Mouse (Mus musculus): ENCODE data around the gene Nr4a3. TPM values are rescaled to one million over a fixed set of nuclear protein-coding genes. Genes with fewer than 3 reads are reported as not detected.

The Nr4a3 gene
- total and polyA plus RNA-seq, 3 experiments: 1.7 to 6.7 (median 5.3) TPM

DNA sequence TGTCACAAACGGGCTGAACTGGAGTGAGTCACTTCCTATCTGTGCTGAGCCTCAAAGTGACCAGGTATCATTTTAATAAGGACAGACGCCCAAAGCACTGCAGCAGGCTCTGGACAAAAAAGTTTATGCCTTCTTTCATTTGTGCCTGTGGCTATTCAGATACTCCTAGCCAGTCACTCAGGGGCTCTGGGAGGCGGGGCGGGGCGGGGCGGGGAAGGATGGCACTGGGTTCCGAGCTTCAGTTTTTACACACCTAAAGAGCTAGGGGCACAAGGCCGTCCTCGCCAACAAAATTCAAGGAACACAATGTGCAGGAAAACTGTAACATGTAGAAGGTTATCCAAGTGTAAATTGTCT is 79.4 kb downstream of the Nr4a3 start:
- peak overlapping the region; percentile 99 for H3K4me3 ChIP-seq
- WGBS: 5% methylated on average over 9 of the region's 9 CpGs
- H3K27me3 ChIP-seq (ENCODE audit: control insufficient read depth, insufficient read depth, low read length): no peaks in the 10 kb centered on the region
- H3K4me1 ChIP-seq (ENCODE audit: control insufficient read depth, insufficient read depth, low read length): peaks cover 2% of the 10 kb centered on the region
- H3K79me2 ChIP-seq (replicated peaks; ENCODE audit: control insufficient read depth, insufficient read depth, low read length): 0 out of 2 replicates have a peak, but pooled peaks cover 1% of the 10 kb centered on the region
- no peak for TF ChIP-seq EP300 (IDR thresholded peaks at IDR 0.05; ENCODE audit: insufficient read depth, low read depth, low read length)
- TF ChIP-seq CTCF (IDR thresholded peaks at IDR 0.05): no peak
- no peak overlapping the region for H3K9ac ChIP-seq (ENCODE audit: low read depth, low read length)
- intact Hi-C loops (cut with DNase I): loop anchor here (2.0 to 10.0 kb wide), 2 partner anchors 80 to 610 kb away; partner anchors contain the start of gene Nr4a3
- H3K27ac ChIP-seq: peak overlapping the region; percentile 93
- DNase-seq: no peak
- H3K36me3 ChIP-seq (ENCODE audit: control insufficient read depth, insufficient read depth, low read length): peaks cover 4% of the 10 kb centered on the region; the same call in 1 of the 2 replicates

DNA sequence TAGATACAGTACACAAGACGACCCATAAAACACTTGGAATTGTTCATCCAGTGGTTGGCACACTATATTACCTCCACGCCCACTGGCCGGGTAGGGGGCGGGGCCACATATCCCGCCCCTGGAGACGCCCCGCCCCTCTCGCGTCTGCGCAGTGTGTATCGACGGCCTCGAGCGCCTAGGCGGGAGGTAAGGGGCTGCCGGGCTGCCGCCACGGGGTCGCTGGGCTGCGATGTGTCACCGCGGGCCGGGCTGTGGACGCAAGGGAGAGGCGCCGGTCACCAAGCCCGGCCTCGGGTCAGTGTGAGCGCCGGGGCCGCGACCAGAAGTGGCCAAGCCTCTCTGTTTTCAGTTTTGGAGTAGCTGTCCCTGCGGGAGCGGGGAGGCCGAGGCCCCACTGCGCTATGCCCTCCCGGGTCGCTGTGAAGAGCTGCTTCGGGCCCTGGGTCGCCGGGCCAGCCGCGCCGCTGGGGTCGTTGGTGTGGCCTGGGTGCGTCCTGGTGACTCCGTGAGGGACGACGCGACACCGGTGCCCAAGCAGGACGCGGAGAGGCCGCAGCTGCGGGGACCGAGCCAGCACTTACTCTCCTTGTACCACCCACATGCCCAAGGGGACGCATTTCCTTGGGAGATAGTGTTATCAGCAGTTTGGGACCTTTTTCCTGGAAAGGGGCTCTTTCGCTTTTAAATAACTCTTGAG is 80.0 kb downstream of the Nr4a3 start, which contains the start of gene Stx17:
TSS of gene Stx17 (plus strand) at position 143 of the 697 bp plus-strand sequence.
- H3K4me3 ChIP-seq: peak within 1 kb of the TSS; percentile 99
- no peak for TF ChIP-seq EP300 (IDR thresholded peaks at IDR 0.05; ENCODE audit: insufficient read depth, low read depth, low read length)
- TF ChIP-seq POLR2A (IDR thresholded peaks at IDR 0.05; ENCODE audit: insufficient read depth, low read depth, low read length): peak; percentile 64
- intact Hi-C loops (cut with DNase I): loop anchor here (2.0 to 10.0 kb wide), 3 partner anchors 80 to 610 kb away; partner anchors contain the start of gene Nr4a3
- peaks cover 4% of the 10 kb centered on the region; the same call in 1 of the 2 replicates for H3K36me3 ChIP-seq (ENCODE audit: control insufficient read depth, insufficient read depth, low read length)
- H3K79me2 ChIP-seq (replicated peaks; ENCODE audit: control insufficient read depth, insufficient read depth, low read length): 0 out of 2 replicates have a peak, but pooled peaks cover 1% of the 10 kb centered on the region
- peak; percentile 90 for DNase-seq
- no peaks in the 10 kb centered on the region for H3K27me3 ChIP-seq (ENCODE audit: control insufficient read depth, insufficient read depth, low read length)
- H3K4me1 ChIP-seq (ENCODE audit: control insufficient read depth, insufficient read depth, low read length): peaks cover 2% of the 10 kb centered on the region
- H3K27ac ChIP-seq: peak within 1 kb of the TSS; percentile 93
- under 1% methylated on average over 58 of the region's 58 CpGs for WGBS
- peak within 1 kb of the TSS; percentile 100 for H3K9ac ChIP-seq (ENCODE audit: low read depth, low read length)

DNA sequence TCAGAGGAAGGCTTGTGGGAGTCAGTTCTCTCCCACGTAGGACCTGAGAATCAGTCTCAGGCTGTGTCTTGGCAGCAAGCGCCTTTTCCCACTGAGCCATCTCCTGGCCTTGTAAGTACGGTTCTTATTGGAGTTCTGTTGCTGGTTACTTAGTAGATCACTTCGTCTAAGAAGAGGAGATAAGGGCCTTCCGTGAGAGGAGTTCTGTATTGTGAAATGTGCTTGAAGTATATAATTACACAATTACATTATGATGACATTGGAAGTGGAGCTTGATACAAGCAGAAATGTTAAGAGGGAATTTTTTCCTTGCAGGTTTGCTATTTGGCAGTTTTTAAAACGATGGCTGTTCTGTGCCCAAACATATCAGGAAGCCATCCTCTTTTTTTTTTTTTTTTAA is 85.4 kb downstream of the Nr4a3 start:
- no peak overlapping the region for H3K9ac ChIP-seq (ENCODE audit: low read depth, low read length)
- no peak for DNase-seq
- H3K36me3 ChIP-seq (ENCODE audit: control insufficient read depth, insufficient read depth, low read length): peaks cover 4% of the 10 kb centered on the region; the same call in 1 of the 2 replicates
- H3K27me3 ChIP-seq (ENCODE audit: control insufficient read depth, insufficient read depth, low read length): no peaks in the 10 kb centered on the region
- WGBS: 70% methylated on average over 6 of the region's 6 CpGs
- no peaks in the 10 kb centered on the region for H3K79me2 ChIP-seq (replicated peaks; ENCODE audit: control insufficient read depth, insufficient read depth, low read length)
- no peak overlapping the region for H3K27ac ChIP-seq
- intact Hi-C loops (cut with DNase I): no loop called here
- TF ChIP-seq POLR2A (IDR thresholded peaks at IDR 0.05; ENCODE audit: insufficient read depth, low read depth, low read length) (no peak), CTCF (IDR thresholded peaks at IDR 0.05) (no peak), EP300 (IDR thresholded peaks at IDR 0.05; ENCODE audit: insufficient read depth, low read depth, low read length) (no peak)
- no peak overlapping the region for H3K4me3 ChIP-seq
- H3K4me1 ChIP-seq (ENCODE audit: control insufficient read depth, insufficient read depth, low read length): peaks cover 2% of the 10 kb centered on the region

DNA sequence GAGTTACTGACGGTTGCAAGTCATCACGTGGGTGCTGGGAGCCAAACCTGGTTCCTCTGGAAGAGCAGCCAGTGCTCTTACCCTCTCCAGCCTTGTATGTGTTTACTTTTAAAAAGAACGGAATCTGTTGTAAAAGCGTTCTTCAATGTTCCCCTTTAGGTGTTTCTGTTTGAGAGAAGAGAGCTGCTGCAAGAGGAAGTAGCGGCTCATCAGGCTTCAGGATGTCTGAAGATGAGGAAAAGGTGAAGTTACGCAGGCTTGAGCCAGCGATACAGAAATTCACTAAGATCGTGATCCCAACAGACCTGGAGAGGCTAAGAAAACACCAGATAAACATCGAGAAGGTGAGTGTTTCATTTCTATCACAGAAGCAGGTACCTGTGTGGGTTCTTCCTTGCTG is 86.7 kb downstream of the Nr4a3 start:
- Histone ChIP-seq H3K79me2 (replicated peaks; ENCODE audit: control insufficient read depth, insufficient read depth, low read length) (no peaks in the 10 kb centered on the region), H3K9ac (ENCODE audit: low read depth, low read length) (no peak overlapping the region), H3K27me3 (ENCODE audit: control insufficient read depth, insufficient read depth, low read length) (no peaks in the 10 kb centered on the region), H3K4me1 (ENCODE audit: control insufficient read depth, insufficient read depth, low read length) (no peaks in the 10 kb centered on the region), H3K27ac (no peak overlapping the region), H3K4me3 (no peak overlapping the region), H3K36me3 (ENCODE audit: control insufficient read depth, insufficient read depth, low read length) (no peaks in the 10 kb centered on the region)
- TF ChIP-seq CTCF (IDR thresholded peaks at IDR 0.05): no peak
- TF ChIP-seq POLR2A (IDR thresholded peaks at IDR 0.05; ENCODE audit: insufficient read depth, low read depth, low read length): no peak
- no peak for TF ChIP-seq EP300 (IDR thresholded peaks at IDR 0.05; ENCODE audit: insufficient read depth, low read depth, low read length)
- no peak for DNase-seq
- 95% methylated on average over 9 of the region's 9 CpGs for WGBS
- intact Hi-C loops (cut with DNase I): no loop called here

DNA sequence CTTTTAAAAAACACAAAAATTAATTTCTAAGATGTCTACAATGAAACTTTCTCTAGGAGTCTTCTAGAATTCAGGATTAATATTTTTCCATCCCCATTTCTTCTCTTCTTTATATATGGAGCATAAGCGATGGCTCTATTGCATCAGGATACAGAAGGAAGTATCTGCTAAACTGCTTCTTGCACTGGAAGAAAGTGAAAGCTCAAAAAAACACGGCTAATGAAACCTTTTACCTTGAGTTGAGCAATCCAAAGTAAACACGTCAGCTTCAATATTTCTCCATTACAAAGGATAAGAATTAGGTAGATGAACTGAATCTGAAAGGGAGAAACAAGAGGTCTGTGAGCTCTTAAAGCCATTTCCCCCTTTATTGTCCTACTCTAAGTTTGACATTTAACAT is 87.8 kb downstream of the Nr4a3 start:
- Histone ChIP-seq H3K9ac (ENCODE audit: low read depth, low read length) (no peak overlapping the region), H3K36me3 (ENCODE audit: control insufficient read depth, insufficient read depth, low read length) (no peaks in the 10 kb centered on the region), H3K27me3 (ENCODE audit: control insufficient read depth, insufficient read depth, low read length) (no peaks in the 10 kb centered on the region), H3K4me1 (ENCODE audit: control insufficient read depth, insufficient read depth, low read length) (no peaks in the 10 kb centered on the region), H3K4me3 (no peak overlapping the region), H3K27ac (no peak overlapping the region), H3K79me2 (replicated peaks; ENCODE audit: control insufficient read depth, insufficient read depth, low read length) (no peaks in the 10 kb centered on the region)
- intact Hi-C loops (cut with DNase I): no loop called here
- no peak for TF ChIP-seq CTCF (IDR thresholded peaks at IDR 0.05)
- TF ChIP-seq POLR2A (IDR thresholded peaks at IDR 0.05; ENCODE audit: insufficient read depth, low read depth, low read length): no peak
- TF ChIP-seq EP300 (IDR thresholded peaks at IDR 0.05; ENCODE audit: insufficient read depth, low read depth, low read length): no peak
- no peak for DNase-seq
- WGBS: 90% methylated on average over 3 of the region's 3 CpGs

Other genes starting within 250 kb of the Nr4a3 start
- 10 to 100 TPM; 25.1 TPM for gene Stx17, start 79.8 kb downstream of the Nr4a3 start, total RNA-seq (2021)
- 6.7 and 12.6 TPM in 2 replicates for gene Stx17, start 79.8 kb downstream of the Nr4a3 start, polyA plus RNA-seq (2012; rRNA removed)
- gene Erp44, start 234.4 kb downstream of the Nr4a3 start, total RNA-seq (2021): 10 to 100 TPM; 30.1 to 30.8 TPM
- gene Erp44, start 234.4 kb downstream of the Nr4a3 start, polyA plus RNA-seq (2012; rRNA removed): 10.7 and 15.8 TPM in 2 replicates
- 1 to 10 TPM; 2.6 to 2.9 TPM for gene Invs, start 234.6 kb downstream of the Nr4a3 start, total RNA-seq (2021)
- gene Invs, start 234.6 kb downstream of the Nr4a3 start, polyA plus RNA-seq (2012; rRNA removed): 1.4 and 2.4 TPM in 2 replicates

Data from heart, adult 2 months (tissue).